Mouse (Mus musculus) adrenal gland, adult (tissue): ENCODE data around the gene Siglec1.

Experiments
- DNase-seq, 2 experiments: peaks; one replicate each; pipeline ENCODE4 v3.0.0; 2022 to 2023; ENCODE audit warnings: low spot score in 1 of 2; ENCODE audit not compliant: inconsistent age in 2 of 2

Gene Siglec1

GRCm38 (mm10) chr2:131101530-131101929, 15.0 kb upstream of the Siglec1 start:
- no peak for DNase-seq

- DNase-seq, result no peak
Measured at GRCm38 (mm10) chr2:131097087-131097486, 10.5 kb upstream of the Siglec1 start.

DNA sequence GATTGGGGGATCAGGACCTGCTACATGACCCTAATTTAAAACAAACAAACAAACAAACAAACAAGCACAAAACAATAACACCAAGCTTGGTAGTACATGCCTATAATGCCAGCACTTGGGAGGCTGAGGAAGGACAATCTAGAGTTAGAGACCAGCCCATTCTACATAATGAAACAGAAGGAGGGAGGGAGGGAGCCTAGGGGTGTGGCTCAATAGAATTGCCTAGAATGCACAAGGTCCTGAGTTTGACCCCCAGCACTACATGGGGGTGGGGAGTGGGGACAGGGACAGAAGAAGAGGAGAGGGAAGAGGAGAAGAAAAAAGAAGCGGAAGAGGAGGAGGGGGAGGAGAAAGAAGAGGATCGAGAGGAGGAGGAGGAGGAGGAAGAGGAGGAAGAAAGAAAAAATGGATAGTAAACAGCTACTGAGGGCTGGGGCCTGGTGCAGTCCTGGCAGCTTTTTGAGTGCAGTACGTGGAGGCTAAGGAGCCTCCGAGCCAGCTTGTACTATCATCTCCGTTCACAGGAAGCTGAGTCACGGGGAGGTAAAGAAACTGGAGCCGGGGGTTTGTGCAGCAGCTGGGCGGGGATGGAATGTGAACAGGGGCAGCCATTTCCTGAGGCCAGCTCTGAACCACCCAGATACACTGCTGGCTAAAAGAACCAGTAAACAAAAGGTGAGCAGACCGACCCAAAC, 9.7 kb upstream of the Siglec1 start:
- peak; percentile 44 to 65 for DNase-seq

DNA sequence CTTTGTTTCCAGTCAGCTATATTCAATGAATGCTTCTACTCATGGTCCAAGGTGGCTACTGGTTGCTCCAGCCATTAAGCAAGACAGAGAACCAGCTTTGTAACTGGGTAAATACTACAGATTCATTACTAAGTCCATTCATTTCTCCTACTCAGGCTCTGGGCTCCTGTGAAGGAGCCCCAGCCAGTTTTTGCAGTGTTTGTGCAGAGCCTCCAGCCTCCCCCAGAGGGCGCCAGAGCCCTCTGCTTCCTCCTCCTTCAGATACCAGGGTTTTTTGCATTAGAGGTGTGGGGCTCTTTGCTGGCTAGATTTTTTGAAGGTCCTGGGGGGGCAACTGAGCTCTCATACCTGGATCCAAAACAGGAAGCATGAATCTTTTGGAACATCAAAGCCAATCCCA, 8.3 kb upstream of the Siglec1 start:
- peak; percentile 76 to 92 for DNase-seq

- no peak for DNase-seq
Measured at GRCm38 (mm10) chr2:131093577-131093976, 7.0 kb upstream of the Siglec1 start.

DNA sequence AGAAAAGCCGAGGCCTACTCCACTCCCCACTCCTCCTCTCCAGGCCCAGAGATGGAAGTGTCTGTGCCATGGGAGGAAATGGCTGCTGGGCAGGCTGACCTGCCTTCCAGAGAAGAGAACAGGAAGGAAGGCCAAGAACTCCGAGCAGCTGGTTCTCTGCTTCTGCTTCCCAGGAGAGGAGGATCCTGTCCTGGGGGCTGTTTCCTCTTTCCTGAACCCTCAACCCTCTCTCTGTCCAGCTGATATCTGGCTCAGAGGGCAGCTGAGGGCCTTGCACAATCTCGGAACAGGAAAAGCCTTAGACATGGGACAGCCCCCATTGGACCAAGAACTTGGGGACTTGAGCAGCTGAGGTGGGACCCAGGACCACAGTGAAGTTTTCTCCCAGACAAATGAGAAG, 4.3 kb upstream of the Siglec1 start:
- peak; percentile 26 to 61 for DNase-seq

- no peak for DNase-seq
Measured at GRCm38 (mm10) chr2:131089634-131090033, 3.1 kb upstream of the Siglec1 start.

DNA sequence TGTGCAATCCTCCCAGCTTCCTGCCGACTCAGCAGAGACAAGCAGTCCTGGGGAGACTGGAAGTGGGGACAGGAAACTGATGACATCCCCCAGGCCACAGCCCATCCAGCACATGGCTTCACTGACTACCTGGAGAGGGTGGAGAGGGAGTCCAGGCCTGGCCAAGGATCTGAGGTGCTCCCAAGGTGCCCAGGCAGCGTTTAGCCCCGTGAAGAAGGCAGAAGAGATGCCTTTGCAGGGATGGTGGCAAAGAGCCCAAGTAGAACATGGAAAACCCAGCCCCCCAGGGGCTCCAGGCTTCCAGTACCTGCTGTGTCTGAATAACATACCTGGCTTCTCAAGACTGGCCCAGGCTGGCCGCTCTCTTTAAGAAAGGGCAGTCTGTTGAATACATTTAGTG, 2.0 kb upstream of the Siglec1 start:
- no peak for DNase-seq

DNA sequence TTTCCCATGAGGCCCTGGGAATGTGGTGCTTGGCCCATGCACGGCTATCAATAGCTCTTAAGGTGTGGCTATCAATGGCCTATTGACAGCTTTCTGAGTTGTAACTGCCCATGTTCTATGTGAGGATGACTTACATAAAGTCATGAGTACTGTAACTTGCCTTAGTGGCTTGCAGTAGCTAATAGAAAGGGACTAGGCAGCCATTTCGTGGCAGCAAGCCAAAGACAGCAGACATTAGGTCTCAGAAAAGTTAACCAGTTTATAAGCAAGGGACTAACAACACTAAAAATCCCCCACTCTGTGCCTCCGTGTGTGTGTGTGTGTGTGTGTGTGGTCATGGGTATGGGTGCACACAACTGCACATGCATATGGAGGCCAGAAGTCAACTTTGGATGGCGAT, 2.4 kb downstream of the Siglec1 start:
- no peak for DNase-seq

DNA sequence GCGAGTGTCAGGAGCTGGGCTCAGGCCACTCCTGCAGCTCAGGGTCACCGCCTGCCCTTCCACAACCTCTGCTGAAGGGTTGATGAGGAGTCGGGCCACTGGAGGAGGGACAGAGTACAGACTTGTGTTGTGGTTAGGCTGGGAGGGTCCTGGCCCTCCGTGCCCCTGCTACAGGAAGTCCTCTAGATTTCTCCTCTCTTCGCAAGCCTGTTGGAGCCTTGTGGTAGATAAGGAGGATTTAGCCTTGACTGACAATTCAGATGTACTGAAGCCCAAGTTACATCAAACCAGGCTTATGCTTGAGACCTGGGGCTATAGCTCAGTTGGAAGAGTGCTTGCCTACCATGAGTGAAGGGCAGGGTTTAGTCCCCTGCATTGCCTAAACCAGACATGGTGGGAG, 6.1 kb downstream of the Siglec1 start:
- DNase-seq, result no peak

DNA sequence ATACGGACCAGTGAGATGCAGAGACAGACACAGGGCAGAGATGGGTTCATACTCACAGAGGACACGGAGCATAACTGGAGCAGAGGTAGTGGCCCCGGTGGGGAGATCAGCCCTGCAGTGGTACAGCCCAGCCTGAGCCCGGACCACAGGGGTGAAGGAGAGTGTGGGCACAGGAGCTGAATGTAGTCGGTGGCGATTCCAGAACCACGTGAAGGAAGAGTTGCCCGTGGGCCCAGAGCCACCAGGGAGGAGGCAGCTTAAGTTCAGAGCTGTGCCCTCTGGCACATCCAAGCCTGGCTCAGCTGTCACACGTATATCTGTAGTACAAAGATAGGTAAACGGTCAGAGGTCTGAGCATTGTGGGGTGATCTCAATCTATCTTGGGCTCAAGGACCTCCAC, 14.0 kb downstream of the Siglec1 start:
- DNase-seq, result no peak

- peak in 1 of 2 experiments; percentile 63 for DNase-seq
Measured at GRCm38 (mm10) chr2:131067481-131067880, 19.1 kb downstream of the Siglec1 start.

- no peak for DNase-seq
Measured at GRCm38 (mm10) chr2:131066342-131066741, 20.2 kb downstream of the Siglec1 start.

GRCm38 (mm10) chr2:131063404-131063864, 23.1 kb downstream of the Siglec1 start, which contains the start of gene Adam33:
Gene Adam33 (minus strand): TSS chr2:131063814.
- DNase-seq, result peak; percentile 27 to 57

DNA sequence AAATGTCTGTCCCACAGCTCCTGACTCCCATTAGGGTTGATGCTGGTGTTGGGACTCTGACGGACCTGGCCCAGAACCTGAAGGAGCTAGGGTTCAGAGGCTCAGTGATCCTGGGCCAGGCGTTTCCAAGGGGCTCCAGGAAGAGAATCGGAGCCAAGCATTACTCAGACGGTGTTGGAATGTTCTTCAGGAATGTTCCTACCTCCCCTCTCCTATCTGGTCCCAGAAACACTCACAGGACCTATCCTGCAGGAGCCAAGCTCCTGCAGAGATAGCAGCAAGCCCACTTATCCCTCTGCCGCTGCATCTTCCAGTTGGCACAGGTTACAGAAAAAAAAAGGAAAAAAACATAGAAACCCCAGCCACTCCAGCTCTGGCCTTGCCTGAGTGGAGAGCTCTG, 25.0 kb downstream of the Siglec1 start:
- DNase-seq, result no peak

- no peak for DNase-seq
Measured at GRCm38 (mm10) chr2:131060784-131061183, 25.8 kb downstream of the Siglec1 start.

- peak in 1 of 2 experiments; percentile 49 for DNase-seq
Measured at GRCm38 (mm10) chr2:131059781-131060540, 26.6 kb downstream of the Siglec1 start.

DNA sequence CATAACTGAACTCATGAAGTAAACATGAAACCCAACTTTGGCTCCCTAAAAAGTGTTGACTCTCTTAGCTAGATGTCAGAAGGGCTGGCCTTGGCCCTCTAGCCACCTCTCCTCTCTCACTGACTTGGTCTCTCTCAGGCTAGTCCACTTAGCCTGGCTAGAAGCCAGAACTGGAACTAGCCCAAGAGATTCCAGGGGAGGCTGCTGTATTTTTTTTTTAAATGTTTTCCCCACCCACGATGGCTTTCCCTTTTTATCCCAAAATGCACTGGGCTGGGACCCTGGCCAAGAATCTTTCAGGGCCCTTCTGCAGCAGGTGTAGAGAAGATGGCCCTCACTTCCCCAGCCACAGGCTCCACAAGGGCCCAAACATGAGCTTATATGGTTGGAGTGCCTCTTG, 27.2 kb downstream of the Siglec1 start:
- peak; percentile 34 to 80 for DNase-seq

DNA sequence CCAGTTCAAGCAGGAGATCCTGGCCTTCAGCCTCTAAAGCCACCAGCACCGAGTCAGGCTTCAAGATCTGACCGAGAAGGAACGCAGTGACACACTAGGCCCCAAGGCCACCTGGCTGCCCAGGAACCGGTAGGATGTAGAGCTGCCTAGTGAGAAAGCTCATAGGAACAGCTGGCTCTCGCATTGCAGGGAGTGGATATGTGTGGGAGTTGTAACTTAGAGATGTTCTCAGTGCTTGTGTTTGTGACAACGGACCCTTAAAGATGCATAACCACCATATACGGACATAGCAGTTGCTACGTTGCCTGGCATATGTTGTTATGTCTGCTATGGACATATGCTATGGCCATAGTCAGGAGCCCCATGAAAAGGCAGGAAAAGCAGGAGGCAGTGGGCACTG, 27.9 kb downstream of the Siglec1 start:
- no peak for DNase-seq

GRCm38 (mm10) chr2:131056191-131056590, 30.4 kb downstream of the Siglec1 start:
- peak in 1 of 2 experiments; percentile 58 for DNase-seq

GRCm38 (mm10) chr2:131055631-131056030, 30.9 kb downstream of the Siglec1 start:
- peak; percentile 44 to 76 for DNase-seq

- DNase-seq, result no peak
Measured at GRCm38 (mm10) chr2:131054646-131055264, 31.8 kb downstream of the Siglec1 start.
